Mouse (Mus musculus) testis, adult 2 months (tissue): ENCODE measurements around the gene AC161166.1. TPM values are rescaled to one million over a fixed set of nuclear protein-coding genes. Genes with fewer than 3 reads are reported as not detected.

Source experiments
- H3K27ac ChIP-seq: fragments of 200-500 bp; 2 replicates; pipeline ENCODE4 v1.5.1; 2012; ENCODE audit warnings: low read depth, low read length; ENCODE audit not compliant: control insufficient read depth, insufficient read depth
- H3K27me3 ChIP-seq: fragments of 200-500 bp; 2 replicates; pipeline ENCODE4 v1.6.1; 2012; ENCODE audit warnings: mild to moderate bottlenecking, low read length, moderate library complexity; ENCODE audit not compliant: control insufficient read depth, insufficient read depth
- H3K36me3 ChIP-seq: fragments of 200-500 bp; 2 replicates; pipeline ENCODE4 v1.6.1; 2012; ENCODE audit warnings: mild to moderate bottlenecking, low read length; ENCODE audit not compliant: control insufficient read depth, insufficient read depth
- H3K4me1 ChIP-seq: fragments of 200-500 bp; 2 replicates; pipeline ENCODE4 v1.6.1; 2012; ENCODE audit warnings: low read length; ENCODE audit not compliant: control insufficient read depth, insufficient read depth
- H3K4me3 ChIP-seq: fragments of 200-500 bp; 2 replicates; pipeline ENCODE4 v1.5.1; 2012; ENCODE audit warnings: low read depth, mild to moderate bottlenecking, low read length, moderate library complexity, mixed read lengths; ENCODE audit not compliant: control insufficient read depth
- CTCF ChIP-seq: fragments of 200-500 bp; IDR thresholded peaks from 2 replicates; pipeline ENCODE4 v1.5.1; 2012; ENCODE audit warnings: low read depth, mild to moderate bottlenecking, inconsistent platforms, low read length, moderate library complexity; ENCODE audit not compliant: control insufficient read depth, insufficient read depth, insufficient replicate concordance
- POLR2A ChIP-seq: fragments of 200-500 bp; IDR thresholded peaks from 2 replicates; pipeline ENCODE4 v1.6.1; 2012; ENCODE audit warnings: low read depth, mild to moderate bottlenecking, inconsistent platforms, low read length, moderate library complexity; ENCODE audit not compliant: control insufficient read depth
- polyA plus RNA-seq: library from polyadenylated mRNA; depleted of rRNA; stranded (reverse); fragments of >200 nt; gene quantifications from 2 replicates; pipeline ENCODE4 v1.2.3, GENCODE M21; 2012

Gene AC161166.1
- polyA plus RNA-seq, 1 experiment, result 144 TPM

- H3K27me3 ChIP-seq, result no peaks in the 10 kb centered on the region
- H3K27ac ChIP-seq, result no peak overlapping the region
- TF ChIP-seq CTCF, result no peak
- no peak for TF ChIP-seq POLR2A
- peaks cover 20% of the 10 kb centered on the region for H3K4me1 ChIP-seq
- H3K36me3 ChIP-seq, result no peaks in the 10 kb centered on the region
- H3K4me3 ChIP-seq, result no peak overlapping the region
Measured at GRCm38 (mm10) chr7:24476338-24476737, 35.9 kb downstream of the AC161166.1 start.

- Histone ChIP-seq H3K4me3 (no peak overlapping the region; the same call in 1 of the 2 replicates), H3K36me3 (no peaks in the 10 kb centered on the region), H3K4me1 (peaks cover 20% of the 10 kb centered on the region), H3K27ac (no peak overlapping the region), H3K27me3 (no peaks in the 10 kb centered on the region)
- TF ChIP-seq CTCF (no peak), POLR2A (no peak)
Measured at GRCm38 (mm10) chr7:24474811-24475506, 37.3 kb downstream of the AC161166.1 start.

GRCm38 (mm10) chr7:24473913-24474529 is 38.2 kb downstream of the AC161166.1 start:
- peak; percentile 96 for TF ChIP-seq CTCF
- TF ChIP-seq POLR2A, result no peak
- Histone ChIP-seq H3K4me1 (peaks cover 20% of the 10 kb centered on the region), H3K36me3 (no peaks in the 10 kb centered on the region), H3K27me3 (no peaks in the 10 kb centered on the region), H3K27ac (no peak overlapping the region), H3K4me3 (no peak overlapping the region)

GRCm38 (mm10) chr7:24472937-24473336 is 39.3 kb downstream of the AC161166.1 start:
- Histone ChIP-seq H3K4me1 (peaks cover 20% of the 10 kb centered on the region), H3K36me3 (no peaks in the 10 kb centered on the region), H3K4me3 (no peak overlapping the region), H3K27ac (no peak overlapping the region), H3K27me3 (no peaks in the 10 kb centered on the region)
- TF ChIP-seq CTCF, result peak; percentile 78; the same call in 1 of the 2 replicates
- TF ChIP-seq POLR2A, result no peak

- H3K27ac ChIP-seq, result no peak overlapping the region
- no peaks in the 10 kb centered on the region for H3K27me3 ChIP-seq
- no peak overlapping the region for H3K4me3 ChIP-seq
- H3K4me1 ChIP-seq, result peaks cover 20% of the 10 kb centered on the region
- H3K36me3 ChIP-seq, result no peaks in the 10 kb centered on the region
- TF ChIP-seq CTCF (no peak), POLR2A (no peak)
Measured at GRCm38 (mm10) chr7:24472442-24472841, 39.8 kb downstream of the AC161166.1 start.

GRCm38 (mm10) chr7:24470356-24470755 is 41.9 kb downstream of the AC161166.1 start:
- no peaks in the 10 kb centered on the region for H3K27me3 ChIP-seq
- TF ChIP-seq CTCF (no peak), POLR2A (no peak)
- H3K27ac ChIP-seq, result no peak overlapping the region
- H3K4me3 ChIP-seq, result no peak overlapping the region
- peaks cover 19% of the 10 kb centered on the region for H3K4me1 ChIP-seq
- H3K36me3 ChIP-seq, result no peaks in the 10 kb centered on the region

GRCm38 (mm10) chr7:24469126-24469525 is 43.1 kb downstream of the AC161166.1 start:
- H3K4me3 ChIP-seq, result no peak overlapping the region
- TF ChIP-seq POLR2A (no peak), CTCF (peak; percentile 44; the same call in 1 of the 2 replicates)
- H3K27ac ChIP-seq, result no peak overlapping the region
- H3K4me1 ChIP-seq, result peaks cover 8% of the 10 kb centered on the region
- no peaks in the 10 kb centered on the region for H3K36me3 ChIP-seq
- no peaks in the 10 kb centered on the region for H3K27me3 ChIP-seq
